Mouse (Mus musculus) urinary bladder, postnatal 14 days (tissue): ENCODE results near the gene Patz1.

ENCODE experiments used
- DNase-seq: peaks from one replicate; pipeline ENCODE4 v3.0.0; 2021; ENCODE audit warnings: low spot score

Patz1 gene

DNA sequence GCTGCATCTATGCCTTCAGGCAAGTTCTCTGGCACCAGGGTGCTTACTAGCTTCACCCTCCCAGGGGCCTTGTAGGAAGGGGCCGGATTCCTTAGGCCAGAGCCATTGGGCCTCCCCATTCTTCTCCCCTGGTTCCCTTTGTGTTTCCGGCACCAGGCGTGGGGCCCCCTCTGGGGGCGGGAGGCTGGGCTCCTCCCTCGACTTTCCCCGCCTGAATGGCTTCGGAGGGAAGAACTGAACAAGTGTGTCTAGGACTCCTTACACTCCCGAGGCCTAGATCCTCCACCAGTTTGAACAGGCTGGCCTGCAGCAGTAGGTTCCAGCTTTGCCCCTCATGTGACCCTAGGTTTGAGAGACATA lies 3.4 kb downstream of the Patz1 start:
- DNase-seq, result peak; percentile 70

DNA sequence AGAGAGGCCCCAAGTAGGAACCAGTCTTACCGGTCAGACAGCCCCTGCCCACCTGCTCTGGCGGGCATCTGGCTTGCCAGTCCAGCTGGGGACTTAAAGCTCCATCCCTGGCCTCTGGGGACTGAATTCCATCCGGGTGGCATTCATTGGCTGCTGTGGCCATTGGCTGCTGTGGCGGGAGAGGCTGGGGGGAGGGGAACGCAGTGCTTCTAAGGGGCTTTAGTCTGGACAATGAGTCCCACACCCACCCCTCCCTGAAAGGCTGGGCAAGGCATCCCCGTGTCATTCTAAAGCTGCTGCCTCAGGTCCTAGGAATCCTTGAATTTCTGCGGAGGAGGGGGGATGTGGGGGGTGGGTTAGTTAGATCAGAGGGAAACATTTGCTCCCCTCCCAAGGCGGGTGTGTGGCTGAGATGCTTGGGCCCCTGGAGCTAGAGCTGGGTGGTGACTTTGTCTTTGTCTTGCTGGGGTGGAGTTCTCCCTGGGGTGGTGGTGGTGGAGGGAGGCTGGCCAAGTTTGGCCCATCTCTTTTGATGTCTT lies 4.1 kb downstream of the Patz1 start:
- peak; percentile 81 for DNase-seq

DNA sequence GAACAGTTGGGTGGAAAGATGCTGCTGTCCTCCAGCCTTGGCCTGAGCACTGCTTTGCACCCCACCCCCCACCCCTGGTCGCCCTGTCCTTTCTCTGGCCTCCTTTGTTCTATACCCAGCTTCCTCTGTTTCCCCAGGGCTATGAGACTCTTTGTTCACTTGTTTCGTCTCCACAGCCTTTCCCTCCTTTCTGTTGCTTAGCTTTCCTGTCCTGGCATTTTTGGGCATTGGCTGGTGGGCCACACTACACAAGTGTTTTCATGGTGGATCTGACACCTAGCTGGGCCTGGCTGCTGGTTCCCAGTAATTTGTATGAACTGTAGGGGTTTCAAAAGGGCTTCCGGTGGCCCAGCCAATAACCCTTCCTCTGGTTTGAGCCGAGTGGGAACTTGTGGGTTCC lies 4.7 kb downstream of the Patz1 start:
- no peak for DNase-seq

DNA sequence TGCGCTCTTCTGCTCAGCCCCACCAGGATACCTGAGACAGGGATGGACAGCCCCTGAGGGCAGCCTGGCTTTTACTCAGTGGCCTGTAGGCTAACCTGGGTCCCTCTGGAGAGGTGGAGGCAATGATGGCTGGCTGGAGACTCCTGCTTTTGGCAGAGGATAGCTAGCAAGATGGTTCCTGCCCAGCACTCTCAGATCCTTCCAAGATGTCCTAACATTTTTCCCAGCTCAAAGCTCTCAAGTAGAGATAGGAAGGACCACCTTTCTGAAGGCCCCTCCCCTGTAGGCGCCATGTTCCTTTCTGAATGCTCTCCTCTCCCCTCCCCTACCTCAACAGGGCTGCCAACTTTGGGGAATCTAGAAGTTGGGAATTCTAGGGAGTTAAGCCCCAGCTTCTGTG lies 6.0 kb downstream of the Patz1 start:
- DNase-seq, result no peak

DNA sequence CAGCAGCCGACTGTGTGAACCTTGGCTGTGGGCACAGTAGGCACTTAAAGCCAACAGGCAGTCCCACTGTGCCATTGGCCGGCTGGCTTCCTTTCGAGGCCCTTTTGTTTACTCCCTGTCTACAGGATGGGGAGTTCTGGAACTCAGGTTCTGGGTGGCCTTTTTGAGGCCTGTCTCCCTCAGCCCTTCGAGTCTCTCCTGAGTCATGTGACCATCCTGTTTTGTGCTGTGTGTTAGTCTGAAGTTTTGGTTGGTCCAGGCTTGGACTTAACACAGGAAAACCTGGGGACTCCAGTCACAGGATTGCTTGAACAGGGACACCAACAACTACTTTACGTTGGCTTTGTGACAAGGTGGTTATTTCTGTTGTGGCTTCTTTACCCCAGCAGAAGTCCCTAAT lies 7.4 kb downstream of the Patz1 start:
- no peak for DNase-seq

DNA sequence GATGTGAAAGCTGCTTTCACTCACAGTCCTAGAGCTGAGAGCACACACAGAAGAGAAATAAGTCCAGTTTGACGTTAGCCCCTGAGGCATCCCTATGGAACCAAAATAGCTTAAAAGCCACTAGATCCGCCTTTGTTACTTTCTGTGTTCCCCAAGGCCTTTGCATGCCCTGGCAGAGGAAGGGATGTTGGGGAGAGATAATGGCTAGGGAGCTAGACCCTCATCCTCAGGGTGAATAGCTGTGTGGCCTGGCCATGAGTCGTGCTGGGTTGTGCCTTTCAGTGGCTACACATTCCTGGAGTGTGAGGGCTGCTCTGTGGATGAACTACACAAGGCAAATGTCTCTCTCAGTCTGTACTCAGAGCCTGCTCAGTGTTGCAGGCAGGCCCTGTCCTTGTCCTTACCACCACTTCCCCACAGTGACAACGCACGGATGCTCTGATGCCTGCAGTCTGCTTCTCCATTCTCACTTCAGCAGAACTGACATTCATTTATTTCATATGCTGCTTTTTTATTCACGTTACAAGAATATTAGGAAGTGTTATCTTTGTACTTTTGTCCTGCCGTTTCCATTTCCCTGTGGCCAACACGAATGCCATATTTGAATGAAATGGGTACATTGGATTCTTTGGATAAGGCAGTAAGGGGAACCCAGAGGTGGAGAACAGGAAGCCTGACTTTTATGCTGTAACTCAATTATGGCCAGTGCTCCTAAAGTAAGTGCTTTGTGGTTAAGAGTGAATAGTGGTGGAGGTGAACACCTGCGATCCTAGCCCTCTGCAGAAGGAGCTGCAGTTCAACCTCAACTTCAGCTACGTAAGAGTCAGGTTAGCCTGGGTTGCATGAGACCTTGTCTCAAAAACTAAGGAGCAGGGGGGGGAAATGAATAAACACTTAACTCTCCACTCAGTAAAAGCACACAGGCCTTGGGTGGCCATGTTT lies 9.5 kb downstream of the Patz1 start:
- no peak for DNase-seq

DNA sequence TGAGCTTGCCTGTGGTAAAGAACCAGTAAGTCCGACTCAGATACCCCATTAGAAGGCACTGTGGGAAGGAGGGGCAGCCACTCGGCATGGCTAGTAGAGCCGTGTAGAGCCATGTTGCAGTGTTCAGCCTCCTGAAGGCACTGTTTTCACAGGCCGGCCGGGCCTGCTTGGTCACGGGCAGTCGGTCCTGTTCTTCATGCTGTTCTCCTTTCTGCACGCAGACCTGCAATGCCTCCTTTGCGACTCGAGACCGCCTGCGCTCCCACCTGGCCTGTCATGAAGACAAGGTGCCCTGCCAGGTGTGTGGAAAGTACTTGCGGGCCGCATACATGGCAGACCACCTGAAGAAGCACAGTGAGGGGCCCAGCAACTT lies 10.1 kb downstream of the Patz1 start:
- no peak for DNase-seq

DNA sequence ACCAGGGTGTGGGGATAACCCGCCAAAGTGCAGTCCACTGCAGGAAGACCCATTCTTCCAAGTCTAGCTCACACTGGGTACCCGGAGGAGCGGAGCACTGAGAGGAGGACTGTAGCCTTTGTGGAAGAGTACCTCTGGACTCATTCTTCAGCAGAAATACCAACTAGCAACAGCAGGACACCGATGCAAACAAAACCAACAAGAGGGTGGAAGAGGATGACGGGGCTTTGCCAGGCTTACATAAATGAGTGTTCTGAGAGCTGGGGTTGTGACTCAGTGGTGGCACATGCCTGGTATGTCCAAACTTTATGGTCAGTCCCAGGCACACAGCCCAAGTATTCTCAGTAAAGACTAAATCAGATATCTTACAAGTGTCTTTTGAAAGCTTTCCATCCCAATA lies 12.4 kb downstream of the Patz1 start:
- DNase-seq, result no peak

DNA sequence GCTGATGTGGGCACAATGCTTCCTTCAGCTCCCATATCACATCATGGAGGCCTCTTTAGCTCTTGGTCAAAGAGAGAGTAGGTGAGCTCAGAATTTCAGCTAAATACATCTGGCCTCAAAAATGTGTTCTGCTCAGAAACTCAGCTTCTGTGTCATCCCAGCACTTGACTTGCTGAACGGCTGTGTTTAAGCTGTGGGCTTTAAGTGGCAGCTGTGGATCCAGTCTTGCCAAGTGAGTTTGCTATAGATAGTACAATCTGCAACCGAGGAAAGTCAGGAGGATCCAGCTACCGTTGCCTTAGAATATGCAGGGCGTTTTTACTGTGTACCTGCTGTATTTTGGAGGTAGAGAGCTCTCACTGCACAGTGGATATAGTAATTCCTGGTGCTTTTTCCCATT lies 13.7 kb downstream of the Patz1 start:
- no peak for DNase-seq

DNA sequence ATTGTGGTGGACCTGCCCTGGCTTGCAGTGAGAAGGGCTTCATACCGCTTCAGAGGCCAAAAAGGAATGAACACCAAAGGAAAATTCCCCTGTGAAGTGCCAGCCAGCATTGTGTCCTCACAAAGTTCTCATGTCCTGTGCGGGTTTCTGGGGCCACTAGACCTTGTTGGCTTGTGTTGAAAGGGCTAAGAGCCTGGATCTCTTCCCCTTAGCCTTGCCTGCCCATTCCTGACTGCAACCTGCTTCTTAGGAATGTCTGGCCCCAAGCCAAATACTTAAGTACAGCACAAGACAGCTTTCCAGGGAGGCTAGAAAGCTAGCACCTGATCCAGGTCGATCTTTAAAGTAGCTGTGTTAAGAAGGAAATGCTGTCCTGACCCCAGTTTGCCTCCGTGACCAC lies 14.1 kb downstream of the Patz1 start:
- DNase-seq, result no peak

DNA sequence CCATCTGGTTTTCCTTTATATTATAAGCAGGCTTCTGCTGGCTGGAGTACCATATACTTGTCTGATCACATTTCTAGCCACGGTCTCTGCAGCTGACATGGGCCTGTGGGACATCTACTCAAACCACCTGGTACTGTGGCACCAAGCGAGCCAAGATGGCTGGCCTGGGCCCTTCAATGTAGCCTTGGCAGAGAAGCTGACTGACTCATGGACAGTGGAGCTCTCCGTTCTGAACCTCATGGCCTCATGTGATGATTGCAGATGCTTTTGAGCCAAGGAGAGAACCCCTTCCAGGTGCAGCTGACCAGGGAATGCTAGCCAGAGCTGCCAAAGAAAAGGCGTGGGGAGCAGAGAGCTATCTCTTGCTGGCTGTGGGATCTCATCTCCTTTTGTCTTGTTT lies 17.1 kb downstream of the Patz1 start:
- DNase-seq, result no peak

DNA sequence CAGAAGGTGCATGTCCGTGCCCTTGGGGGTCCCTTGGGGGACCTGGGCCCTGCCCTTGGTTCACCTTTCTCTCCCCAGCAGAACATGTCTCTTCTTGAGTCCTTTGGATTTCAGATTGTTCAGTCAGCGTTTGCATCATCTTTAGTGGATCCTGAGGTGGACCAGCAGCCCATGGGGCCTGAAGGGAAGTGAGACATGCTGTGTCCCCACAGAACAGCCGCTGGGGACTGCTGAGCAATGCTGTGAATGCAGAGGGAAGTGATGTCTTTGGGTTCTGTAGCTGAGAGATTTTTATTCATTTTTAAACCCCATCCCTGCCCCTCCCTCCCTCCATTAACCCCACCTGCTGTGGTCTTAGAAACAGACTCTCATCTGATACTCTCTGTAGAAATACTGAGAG lies 19.2 kb downstream of the Patz1 start:
- no peak for DNase-seq

DNA sequence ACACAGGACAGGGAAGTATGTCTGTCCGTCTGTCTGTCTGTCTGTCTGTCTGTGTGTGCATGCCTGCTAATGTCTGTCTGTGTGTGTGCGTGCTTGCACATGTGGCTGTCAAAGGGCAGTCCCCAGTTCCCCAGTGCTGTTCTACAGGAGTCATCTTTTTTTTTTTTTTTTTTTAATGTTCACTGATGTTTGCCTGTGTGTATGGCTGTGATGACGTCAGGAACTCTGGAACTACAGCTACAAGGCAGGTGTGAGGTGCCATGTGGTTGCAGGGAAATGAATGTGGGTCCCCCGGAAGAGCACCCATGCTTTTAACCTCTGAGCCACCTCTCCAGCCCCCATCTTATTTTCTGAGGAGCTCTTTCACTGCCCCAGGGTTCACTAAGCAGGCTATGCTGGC lies 21.2 kb downstream of the Patz1 start:
- DNase-seq, result no peak

DNA sequence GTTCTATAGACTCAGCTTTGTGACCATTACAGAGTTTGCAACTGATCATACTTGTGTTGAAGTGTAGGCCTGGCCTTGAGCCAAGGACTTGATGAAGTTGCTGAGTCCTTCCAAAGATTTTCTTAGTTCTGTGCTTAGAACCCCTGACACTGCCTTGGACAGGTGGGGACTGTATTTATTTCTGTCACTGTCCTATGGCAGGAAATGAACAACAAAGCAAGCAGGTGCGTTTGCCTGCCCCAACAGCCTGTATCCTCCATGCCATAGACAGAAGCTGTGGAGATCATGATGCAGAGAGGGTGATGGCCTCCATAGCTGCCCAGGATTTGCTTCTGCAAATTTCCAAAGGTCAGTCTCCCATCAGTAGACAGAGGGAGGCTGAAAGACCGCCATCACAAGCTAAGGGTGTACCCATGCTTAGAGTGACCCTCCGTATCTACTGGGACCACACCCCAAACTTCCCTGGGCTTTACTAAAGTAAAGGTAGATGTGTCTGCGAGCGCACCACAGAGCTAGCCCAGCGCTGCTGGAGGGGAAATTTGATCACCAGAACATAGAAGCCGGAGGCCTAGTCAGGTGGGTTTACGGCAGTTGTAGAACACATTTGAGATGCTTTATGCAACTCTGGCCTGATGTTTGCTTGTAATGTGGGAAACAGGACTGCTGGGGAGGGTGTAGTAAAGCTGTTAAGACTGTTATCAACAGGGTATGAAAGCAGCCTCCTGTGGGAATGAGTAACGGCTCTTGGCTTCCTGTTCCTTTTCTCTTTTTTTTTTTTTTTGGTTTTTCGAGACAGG lies 22.3 kb downstream of the Patz1 start:
- no peak for DNase-seq

DNA sequence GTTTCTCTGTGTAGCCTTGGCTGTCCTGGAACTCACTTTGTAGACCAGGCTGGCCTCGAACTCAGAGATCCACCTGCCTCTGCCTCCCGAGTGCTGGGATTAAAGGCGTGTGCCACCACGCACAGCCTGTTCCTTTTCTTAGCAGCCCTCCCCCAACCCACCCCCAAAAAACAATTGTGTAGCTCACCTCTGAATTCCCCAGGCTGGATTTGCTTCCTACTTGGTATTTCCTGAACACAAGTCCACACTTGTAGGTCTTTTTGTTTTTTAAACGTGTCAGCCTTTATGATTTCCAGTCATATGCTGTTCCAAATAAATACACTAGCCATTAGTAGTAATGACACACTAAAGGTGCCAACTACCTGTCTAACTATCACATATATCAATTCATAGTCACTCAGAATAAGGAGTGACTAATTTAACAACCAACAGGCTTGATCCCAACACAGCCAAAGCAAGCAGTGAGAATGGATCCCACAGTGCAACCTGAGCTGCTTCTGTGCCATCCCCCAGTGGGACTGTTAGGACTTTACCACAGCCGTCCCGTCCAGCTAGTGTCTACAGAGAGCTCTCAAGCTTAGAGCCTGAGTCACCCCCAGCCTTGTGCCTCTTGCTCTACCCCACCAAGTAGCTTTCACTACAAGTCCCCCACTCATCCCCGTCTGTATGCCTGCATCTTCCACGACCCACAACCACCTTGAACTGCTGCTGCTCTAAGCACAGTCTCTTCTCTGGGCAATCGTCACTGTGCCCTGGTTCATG lies 23.1 kb downstream of the Patz1 start:
- no peak for DNase-seq

DNA sequence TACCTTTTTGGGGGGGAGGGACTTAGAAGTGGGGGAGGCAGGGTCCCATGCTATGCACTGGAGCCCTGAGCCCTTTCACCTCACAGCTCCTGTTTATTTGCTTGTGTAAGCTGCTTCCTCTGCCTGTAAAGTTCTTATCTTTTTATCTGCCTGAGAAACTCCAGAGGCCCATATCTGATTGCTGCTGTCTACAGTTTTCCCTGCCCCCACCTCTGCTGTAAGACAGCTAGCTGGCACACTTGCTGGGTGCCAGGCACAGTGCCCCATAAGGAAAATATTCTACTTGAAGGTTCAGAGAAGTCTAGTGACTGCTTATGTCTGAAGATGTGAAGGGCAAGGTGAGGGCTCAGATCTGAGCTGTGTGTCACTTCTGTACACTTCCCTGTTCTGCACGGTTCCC lies 24.6 kb downstream of the Patz1 start:
- peak; percentile 63 for DNase-seq

DNA sequence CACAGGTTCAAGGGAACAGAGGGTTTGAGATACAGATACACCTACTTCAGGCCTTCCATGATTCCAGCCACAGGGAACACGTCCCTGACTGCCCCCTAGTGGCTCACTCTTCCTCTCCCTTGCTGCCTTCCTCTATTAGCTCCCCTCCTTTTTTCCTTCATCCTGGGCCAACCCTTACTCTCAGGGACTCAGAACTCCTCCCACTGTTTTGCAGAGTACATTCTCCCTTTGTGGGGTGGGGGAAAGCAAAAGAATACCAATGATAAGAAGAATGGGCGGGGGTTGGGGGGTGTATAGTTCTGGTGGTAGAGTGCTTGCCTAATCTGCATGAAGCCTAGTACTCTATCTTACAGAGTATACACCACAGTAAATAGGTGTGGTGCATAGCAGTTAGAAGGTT lies 25.5 kb downstream of the Patz1 start:
- DNase-seq, result peak; percentile 74

DNA sequence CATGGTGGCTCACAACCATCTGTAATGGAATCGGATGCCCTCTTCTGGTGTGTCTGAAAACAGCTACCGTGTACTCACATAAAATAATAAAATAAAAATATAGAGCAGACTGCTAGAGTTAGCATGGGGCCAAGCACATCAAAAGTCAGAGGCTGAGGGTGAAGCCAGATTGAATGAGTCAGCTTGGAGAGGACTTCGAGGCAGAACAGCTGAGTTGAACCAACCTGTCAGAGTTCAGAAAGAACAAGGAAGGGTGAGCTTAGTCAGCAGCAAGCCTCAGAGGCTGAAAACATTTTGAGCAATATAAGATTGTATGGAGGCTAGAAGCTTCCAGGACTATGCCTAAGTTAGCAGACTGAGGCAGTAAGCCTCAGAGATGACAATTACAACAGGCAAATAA lies 29.6 kb downstream of the Patz1 start:
- no peak for DNase-seq

DNA sequence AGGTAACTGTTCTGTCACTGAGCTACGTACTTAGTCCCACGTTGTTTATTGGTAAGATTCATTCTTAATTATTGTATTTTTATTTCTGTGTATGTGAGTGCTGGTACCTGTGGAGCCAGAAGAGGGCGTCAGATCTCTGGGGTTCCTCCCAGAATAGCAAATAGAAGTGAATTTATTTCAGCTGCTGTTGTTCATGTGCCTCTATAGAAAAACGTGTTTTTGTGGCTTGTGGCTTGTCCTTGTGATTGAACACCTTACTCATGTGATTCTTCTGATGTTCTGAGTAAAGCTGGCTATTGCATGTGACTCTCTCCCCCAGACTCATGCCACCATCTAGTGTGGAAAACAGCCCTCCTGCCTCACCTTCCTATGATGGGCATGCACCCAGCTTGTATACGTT lies 39.6 kb downstream of the Patz1 start:
- no peak for DNase-seq

DNA sequence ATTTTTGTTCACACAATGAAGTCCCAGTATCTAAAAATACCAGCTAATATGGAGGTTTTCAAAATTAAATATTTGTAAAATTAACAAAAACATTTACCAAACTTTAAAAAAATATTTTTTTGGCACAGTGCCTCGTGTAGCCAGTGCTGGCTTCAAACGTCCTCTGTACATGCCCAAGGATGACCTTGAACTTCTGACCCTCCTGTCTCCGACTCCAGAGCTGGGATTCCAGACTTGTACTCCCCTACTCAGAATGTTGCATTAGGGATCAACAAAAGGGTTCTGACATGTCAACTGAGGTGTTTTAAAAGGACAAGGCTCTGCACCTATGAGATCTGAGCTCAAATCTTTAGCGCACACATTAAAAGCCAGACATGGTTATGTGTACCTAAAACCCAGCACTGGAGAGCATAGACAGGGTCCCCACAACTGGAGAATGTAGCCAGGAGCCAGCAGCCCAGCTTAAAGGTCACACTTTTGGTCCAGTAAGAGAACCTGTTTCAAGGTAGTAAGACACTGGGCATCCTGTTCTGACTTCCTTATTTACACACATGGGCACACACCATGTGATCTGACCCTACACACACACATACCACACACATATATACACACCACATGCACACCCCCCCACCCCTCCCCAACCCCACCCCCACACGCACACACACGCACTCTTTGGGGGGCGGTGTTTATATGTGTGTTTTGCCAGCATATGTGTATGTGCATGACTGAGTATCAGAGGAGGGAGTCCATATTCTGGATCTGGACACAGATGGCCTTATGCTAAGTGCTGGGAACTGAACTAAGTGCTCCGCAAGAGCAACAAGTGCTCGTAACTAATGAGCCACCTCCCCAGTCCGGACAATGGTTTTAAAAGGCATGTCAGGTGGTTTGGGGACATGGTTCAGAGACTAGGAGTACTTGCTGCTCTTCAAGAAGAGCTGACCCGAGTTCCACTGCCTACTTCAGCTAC lies 40.4 kb downstream of the Patz1 start:
- DNase-seq, result no peak

DNA sequence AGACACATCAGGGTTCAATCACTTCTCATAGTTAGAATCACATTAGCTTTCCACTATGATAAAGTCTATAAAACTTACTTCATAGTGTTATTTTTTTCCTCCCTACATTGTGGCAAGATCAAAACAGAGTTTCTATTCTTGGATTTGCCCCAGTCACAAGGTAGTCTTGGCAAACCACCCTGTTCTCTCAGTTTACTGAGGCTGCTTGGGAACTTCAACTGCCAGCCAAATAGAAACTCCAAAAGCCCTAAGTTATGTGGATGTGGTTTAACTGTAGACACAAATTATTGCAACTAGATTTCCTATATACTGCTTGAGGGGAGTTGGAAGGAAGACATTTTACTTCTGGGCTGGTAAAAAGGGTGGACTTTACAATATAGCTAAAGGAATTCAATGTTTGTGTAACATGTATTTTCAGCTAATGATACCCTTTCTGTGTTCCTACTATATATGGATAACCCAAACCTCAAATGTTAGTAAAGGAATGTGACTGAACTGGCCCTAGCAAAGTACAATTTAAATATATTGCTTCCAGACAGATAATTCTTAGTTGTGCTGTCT lies 41.3 kb downstream of the Patz1 start, which contains the start of gene Pik3ip1:
TSS of gene Pik3ip1 (plus strand) at position 511 of the 561 bp plus-strand sequence.
- no peak for DNase-seq
